Mouse (Mus musculus) ES-Bruce4 (cell line): Measurements from ENCODE around the gene Prune1. TPM values are rescaled to one million over a fixed set of nuclear protein-coding genes. Genes with fewer than 3 reads are reported as not detected.
A peak's percentile ranks its signal among the peaks of the same experiment; 100 is the strongest.
"Not testable (repeated sequence)": the region's sequence is repeated elsewhere in the genome, so short reads cannot be mapped to it uniquely, and the experiment has no call there.

ENCODE experiments used
- H3K27ac ChIP-seq: 2 replicates; pipeline ENCODE4 v1.5.1; 2012; ENCODE audit warnings: low read length, inconsistent platforms; ENCODE audit not compliant: insufficient read depth
- H3K27me3 ChIP-seq: 2 replicates; pipeline ENCODE4 v1.6.1; 2012; ENCODE audit warnings: mild to moderate bottlenecking, low read length, inconsistent platforms; ENCODE audit not compliant: control insufficient read depth, poor library complexity, insufficient read depth, severe bottlenecking
- H3K36me3 ChIP-seq: 2 replicates; pipeline ENCODE4 v1.6.1; 2012; ENCODE audit warnings: inconsistent platforms, mild to moderate bottlenecking, low read length, moderate library complexity; ENCODE audit not compliant: control insufficient read depth, poor library complexity, insufficient read depth, severe bottlenecking
- H3K4me1 ChIP-seq: one replicate; pipeline ENCODE4 v1.8.1; 2011; ENCODE audit warnings: low read length; ENCODE audit not compliant: control insufficient read depth, insufficient read depth
- H3K4me3 ChIP-seq: 2 replicates; pipeline ENCODE4 v1.5.1; 2011; ENCODE audit warnings: low read depth, mild to moderate bottlenecking, low read length
- H3K9ac ChIP-seq: 2 replicates; pipeline ENCODE4 v1.6.1; 2012; ENCODE audit warnings: low read depth, mild to moderate bottlenecking, inconsistent platforms; ENCODE audit not compliant: poor library complexity, severe bottlenecking
- H3K9me3 ChIP-seq: replicated peaks from 2 replicates; pipeline ENCODE4 v1.6.1; 2012; ENCODE audit warnings: mild to moderate bottlenecking, low read length, inconsistent platforms; ENCODE audit not compliant: control insufficient read depth, poor library complexity, insufficient read depth, severe bottlenecking
- CTCF ChIP-seq: IDR thresholded peaks from one replicate; pipeline ENCODE4 v1.8.1; 2011; ENCODE audit warnings: low read depth, low read length
- EP300 ChIP-seq: IDR thresholded peaks from 2 replicates; pipeline ENCODE4 v1.6.1; 2011; ENCODE audit warnings: low read depth, low read length; ENCODE audit not compliant: insufficient read depth
- POLR2A ChIP-seq: IDR thresholded peaks from one replicate; pipeline ENCODE4 v1.8.1; 2011; ENCODE audit warnings: low read length; ENCODE audit not compliant: insufficient read depth
- polyA plus RNA-seq: library from polyadenylated mRNA; stranded (reverse); fragments of >200 nt; gene quantifications from 2 replicates; pipeline ENCODE4 v1.2.4, GENCODE M21; 2011; ENCODE audit warnings: low read depth; ENCODE audit not compliant: missing spikeins, insufficient read depth, insufficient read length

Prune1 gene
- polyA plus RNA-seq, 1 experiment, result 43.9 TPM

DNA sequence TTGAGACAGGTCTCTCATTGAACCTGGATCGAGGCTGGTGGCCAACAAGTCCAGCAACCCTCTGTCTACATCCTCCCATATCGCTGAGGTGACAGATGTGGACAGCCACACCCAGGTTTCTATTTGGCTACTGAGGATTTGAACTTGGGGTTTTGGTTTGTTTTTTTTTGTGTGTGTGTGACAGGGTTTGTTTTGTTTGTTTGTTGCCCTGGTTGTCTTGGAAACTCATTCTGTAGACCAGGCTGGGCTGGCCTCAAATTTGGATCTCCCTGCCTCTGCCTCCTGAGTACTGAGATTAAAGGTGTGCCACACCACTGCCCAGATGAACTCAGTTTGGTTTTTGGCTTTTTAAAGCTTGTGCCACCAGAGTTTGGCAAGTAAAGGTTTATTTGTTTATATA, 58.8 kb downstream of the Prune1 start:
- no peak overlapping the region for H3K9ac ChIP-seq
- no peaks in the 10 kb centered on the region for H3K27me3 ChIP-seq
- peaks cover 16% of the 10 kb centered on the region for H3K36me3 ChIP-seq
- H3K27ac ChIP-seq, result no peak overlapping the region
- H3K4me3 ChIP-seq, result no peak overlapping the region
- no peaks in the 10 kb centered on the region for H3K4me1 ChIP-seq
- H3K9me3 ChIP-seq, result no peaks in the 10 kb centered on the region
- TF ChIP-seq POLR2A (no peak), EP300 (no peak), CTCF (no peak)

DNA sequence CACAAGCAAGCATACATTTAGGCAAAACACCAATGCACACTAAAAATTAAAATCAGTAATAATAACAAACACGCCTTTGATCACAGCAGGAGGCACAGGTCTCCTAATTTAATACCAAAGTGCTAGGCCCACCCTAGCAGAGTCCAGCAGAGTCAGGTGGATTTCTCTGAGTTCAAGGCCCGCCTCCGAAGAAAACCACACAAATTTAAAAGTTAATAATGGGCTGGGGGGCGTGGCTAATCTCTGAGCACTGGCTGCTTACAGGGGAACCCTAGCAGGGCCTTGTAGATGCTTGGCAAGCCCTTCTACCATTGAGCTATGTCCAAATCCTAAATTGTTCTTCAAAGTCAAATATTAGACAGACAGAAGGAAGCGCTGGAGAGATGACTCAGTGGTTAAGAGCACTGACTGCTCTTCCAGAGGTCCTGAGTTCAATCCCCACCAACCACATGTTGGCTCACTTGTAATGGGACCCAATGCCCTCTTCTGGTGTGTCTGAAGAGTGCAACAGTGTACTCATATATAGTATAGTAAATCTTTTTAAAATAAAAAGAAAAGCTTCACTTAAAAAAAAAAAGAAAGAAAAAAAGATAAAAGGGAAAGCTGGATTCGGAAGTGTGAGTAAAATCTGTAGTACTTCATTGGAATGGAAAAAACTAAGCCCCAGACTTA, 63.3 kb downstream of the Prune1 start:
- no peaks in the 10 kb centered on the region for H3K27me3 ChIP-seq
- peak overlapping the region; percentile 90 for H3K9ac ChIP-seq
- H3K9me3 ChIP-seq, result no peaks in the 10 kb centered on the region
- no peaks in the 10 kb centered on the region for H3K4me1 ChIP-seq
- H3K36me3 ChIP-seq, result peaks cover 23% of the 10 kb centered on the region
- TF ChIP-seq EP300, result no peak
- no peak for TF ChIP-seq POLR2A
- TF ChIP-seq CTCF, result no peak
- H3K27ac ChIP-seq, result peak overlapping the region; percentile 74
- H3K4me3 ChIP-seq, result peak overlapping the region; percentile 76

DNA sequence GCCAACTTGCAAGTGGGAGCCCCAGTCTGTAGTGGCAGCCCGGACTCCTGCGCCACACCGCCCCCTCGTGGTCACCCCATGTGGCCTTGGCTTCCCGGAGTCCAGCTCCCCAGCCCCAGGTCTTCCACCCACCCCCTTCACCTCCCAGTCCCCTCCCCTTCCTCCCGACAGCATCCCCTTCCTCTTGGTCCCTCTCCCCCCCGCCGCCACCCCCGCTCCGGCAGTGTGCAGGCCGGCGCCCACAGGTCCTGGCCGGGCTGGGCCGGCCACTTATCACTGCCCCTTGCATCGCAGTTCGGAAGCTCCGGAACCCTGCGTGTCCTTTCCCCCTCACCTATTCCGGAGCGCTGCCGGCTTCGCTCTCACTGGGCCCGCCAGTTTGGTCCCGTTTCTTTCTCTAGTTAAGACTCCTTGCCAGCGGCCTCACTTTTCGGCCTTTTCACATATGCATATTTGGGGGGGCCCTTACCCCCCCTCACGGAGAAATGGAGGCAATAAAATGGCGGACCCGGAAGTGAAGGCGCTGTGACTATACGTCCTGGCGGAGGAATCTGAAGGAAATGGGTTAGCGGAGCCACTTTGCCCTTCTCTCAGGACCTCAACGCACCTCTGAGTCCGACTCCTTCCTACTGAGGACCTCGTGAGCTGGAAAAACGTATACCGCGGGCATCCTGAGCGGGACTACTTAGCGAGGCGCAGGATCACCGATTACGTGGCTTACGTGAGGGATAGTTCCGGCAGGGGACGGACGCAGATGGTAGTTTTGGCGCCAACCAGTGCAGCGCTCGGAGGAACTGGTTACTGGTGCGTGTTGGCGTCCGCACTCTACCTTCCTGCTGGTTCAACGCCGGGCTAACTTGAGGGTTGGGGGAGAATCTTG, 64.4 kb downstream of the Prune1 start, which contains the start of gene Gabpb2:
TSS of gene Gabpb2 (minus strand) at position 662 of the 880 bp plus-strand sequence.
- Histone ChIP-seq H3K27ac (peak within 1 kb of the TSS; percentile 74), H3K4me1 (no peaks in the 10 kb centered on the region), H3K4me3 (peak within 1 kb of the TSS; percentile 76), H3K27me3 (no peaks in the 10 kb centered on the region), H3K36me3 (peaks cover 17% of the 10 kb centered on the region), H3K9ac (peak within 1 kb of the TSS; percentile 90), H3K9me3 (no peaks in the 10 kb centered on the region)
- TF ChIP-seq CTCF (peak; percentile 82), POLR2A (peak; percentile 93), EP300 (peak; percentile 76; the same call in 1 of the 2 replicates)

DNA sequence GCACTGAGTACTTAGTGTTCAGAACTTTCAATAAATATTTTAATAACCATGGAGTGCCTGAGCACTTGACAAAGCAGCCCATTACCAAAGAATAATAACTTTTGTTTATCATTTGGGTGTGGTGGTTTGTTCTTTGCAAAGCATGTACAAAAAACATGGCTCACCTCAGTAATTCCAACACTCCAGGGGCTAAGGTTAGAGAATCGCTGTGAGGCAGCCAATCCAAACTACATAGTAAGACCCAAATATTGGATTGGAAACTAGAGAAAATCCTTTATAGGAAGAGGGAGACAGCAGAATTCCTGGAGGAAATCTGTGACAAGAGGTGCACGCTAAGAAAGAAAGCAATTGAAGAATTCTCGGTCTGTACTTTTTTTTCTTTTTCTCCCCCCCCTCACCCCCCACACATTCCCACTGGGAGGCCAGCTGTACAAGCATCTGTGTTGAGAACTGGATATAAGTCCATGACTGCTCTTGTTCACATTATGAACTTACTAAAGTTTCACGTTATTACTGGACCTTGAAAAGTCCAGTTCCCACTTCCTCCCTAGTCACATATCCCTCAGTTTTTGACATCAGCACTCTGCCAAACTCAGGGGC, 65.1 kb downstream of the Prune1 start:
- Histone ChIP-seq H3K36me3 (peaks cover 15% of the 10 kb centered on the region), H3K9me3 (no peaks in the 10 kb centered on the region), H3K4me3 (peak overlapping the region; percentile 58), H3K27ac (peak overlapping the region; percentile 45; the same call in 1 of the 2 replicates), H3K4me1 (no peaks in the 10 kb centered on the region), H3K9ac (peak overlapping the region; percentile 90), H3K27me3 (no peaks in the 10 kb centered on the region)
- TF ChIP-seq EP300 (no peak), POLR2A (no peak), CTCF (no peak)

DNA sequence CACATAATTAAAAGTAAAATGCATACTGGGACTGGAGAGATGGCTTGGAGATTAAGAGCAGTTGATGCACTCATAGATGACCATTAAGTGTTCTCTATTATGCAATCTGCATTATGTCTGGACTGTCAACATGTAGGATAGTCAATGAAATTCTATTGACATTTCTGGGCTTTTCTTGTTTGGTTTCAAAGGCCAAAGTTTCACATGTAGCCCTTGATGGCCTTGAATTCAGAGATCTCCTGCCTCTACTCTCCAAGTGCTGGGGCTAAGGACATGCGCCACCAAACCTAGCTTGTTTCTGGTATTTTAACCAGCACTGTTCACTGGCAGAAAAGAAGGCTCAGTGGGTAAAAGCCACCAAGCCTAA, 68.3 kb downstream of the Prune1 start:
- Histone ChIP-seq H3K9ac (no peak overlapping the region), H3K9me3 (no peaks in the 10 kb centered on the region), H3K4me3 (no peak overlapping the region), H3K27ac (no peak overlapping the region), H3K27me3 (no peaks in the 10 kb centered on the region), H3K4me1 (no peaks in the 10 kb centered on the region), H3K36me3 (peaks cover 15% of the 10 kb centered on the region)
- TF ChIP-seq CTCF (no peak), EP300 (no peak), POLR2A (no peak)

DNA sequence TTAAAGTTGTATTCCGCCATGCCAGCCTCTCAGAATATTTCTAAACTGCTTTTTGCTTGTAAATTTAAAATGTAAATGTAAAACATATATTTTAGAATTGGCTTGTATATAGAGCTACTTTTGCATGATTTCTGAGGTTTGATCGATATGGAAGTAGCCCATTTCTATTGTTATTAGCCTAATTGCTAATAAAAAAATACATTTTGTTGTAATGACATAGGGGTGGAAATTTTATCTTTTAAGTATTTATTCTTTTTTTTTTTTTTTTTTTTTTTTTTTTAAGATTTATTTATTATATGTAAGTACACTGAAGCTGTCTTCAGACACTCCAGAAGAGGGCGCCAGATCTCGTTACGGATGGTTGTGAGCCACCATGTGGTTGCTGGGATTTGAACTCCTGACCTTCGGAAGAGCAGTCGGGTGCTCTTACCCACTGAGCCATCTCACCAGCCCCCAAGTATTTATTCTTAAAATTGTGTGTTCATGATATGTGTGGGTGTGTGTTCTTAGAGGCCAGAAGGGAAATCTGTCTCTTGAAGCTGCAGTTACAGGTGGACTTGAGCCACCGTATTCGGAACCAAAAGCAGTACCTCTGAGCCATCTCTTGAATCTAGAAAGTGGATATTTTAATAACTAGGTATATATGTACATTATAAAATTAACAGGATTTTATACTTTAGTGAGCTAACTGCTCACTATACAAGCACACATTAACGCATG, 68.8 kb downstream of the Prune1 start:
- peaks cover 15% of the 10 kb centered on the region for H3K36me3 ChIP-seq
- H3K9ac ChIP-seq, result not testable (repeated sequence)

More for the DNA sequence above, 68.8 kb downstream of the Prune1 start:
- H3K27ac ChIP-seq, H3K4me3 ChIP-seq, H3K4me1 ChIP-seq, H3K9me3 ChIP-seq, H3K27me3 ChIP-seq: not testable (repeated sequence)
